In genomic region chr5:144632295-144632694, GRCm38 (mm10) we compare ENCODE assay signal across 16 mouse cellular contexts.
A peak's percentile ranks its signal among the peaks of the same experiment; 100 is the strongest.
DNase-seq lines count a peak whose midpoint lies in the region.
"Had no signal": no experiment of that assay in that cellular context is flagged by ENCODE, and none has a peak within 500 bp of the region (broad histone marks: within the 10 kb centered on the region; RNA-seq: fewer than 3 reads in every experiment).

No protein-coding gene starts in this region.

- DNase-seq in frontal cortex, postnatal 36 days (ENCODE audit: low spot score in 2 of 2) = peak; percentile 15 to 24
- no peak for DNase-seq in frontal cortex, postnatal 14 days (ENCODE audit: low spot score in 2 of 2)
- peak; percentile 4 to 70 for DNase-seq in left cerebral cortex, postnatal 25 days (ENCODE audit: low spot score in 2 of 2)
- DNase-seq in left cerebral cortex, adult 11 months (ENCODE audit: low spot score) = no peak
- peak; percentile 27 to 52 for DNase-seq in right cerebral cortex, adult 2 months (ENCODE audit: low spot score in 2 of 2)
- no peak for DNase-seq in right cerebral cortex, postnatal 4 days
- peak; percentile 67 for DNase-seq in brain, adult 2 months (ENCODE audit: low read depth, low spot score)
- no peak for DNase-seq in layer of hippocampus, postnatal 36 days
- DNase-seq: adrenal gland, adult 2 months; adrenal gland, postnatal 10 days; adrenal gland, postnatal 25 days; cerebellum, adult 11-12 months; cerebellum, adult 2 months; cerebellum, adult 9-10 months; cerebellum, postnatal 10 days; cerebellum, postnatal 25 days had no signal

- intact Hi-C loops in left cerebral cortex, postnatal 25 days (cut with DNase I) = no loop called here

Comparison
In these comparisons a context has a peak if more than half of its experiments do, and no peak if none do; other contexts are left out.
1. DNase-seq: peak in frontal cortex, postnatal 36 days (2 of 2), left cerebral cortex, postnatal 25 days (2 of 2), right cerebral cortex, adult 2 months (2 of 2) and brain, adult 2 months (single experiment); none in frontal cortex, postnatal 14 days (0 of 2), left cerebral cortex, adult 11 months (single experiment), right cerebral cortex, postnatal 4 days (single experiment) and layer of hippocampus, postnatal 36 days (0 of 2).